Mouse (Mus musculus): Measurements from ENCODE around the gene Cnp.

Cnp gene

DNA sequence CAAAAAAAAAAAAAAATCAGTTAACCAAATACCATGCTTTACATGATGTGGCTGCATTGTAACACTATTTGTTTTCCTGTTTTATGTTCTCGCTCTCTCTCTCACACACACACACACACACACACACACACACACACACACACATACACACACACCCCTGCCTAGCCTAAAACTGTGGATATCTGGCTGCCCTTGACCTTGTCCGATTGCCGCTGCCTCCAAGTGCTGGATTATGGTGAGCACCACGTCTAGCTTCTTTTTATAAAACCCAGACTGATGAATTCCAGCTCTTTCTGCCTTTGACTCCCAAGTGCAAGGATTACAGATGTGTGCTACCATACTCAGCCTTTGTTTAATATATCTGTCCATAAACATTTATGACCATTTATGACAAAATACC lies 42.8 kb downstream of the Cnp start:
- no peak for ATAC-seq (ENCODE audit: insufficient number of reproducible peaks, low FRiP score, low TSS enrichment)

- ATAC-seq (ENCODE audit: insufficient number of reproducible peaks, low FRiP score, low TSS enrichment), result no peak
These were observed 44.2 kb downstream of the Cnp start, which contains the start of gene Nkiras2 for GRCm38 (mm10) chr11:100618761-100619484. Gene Nkiras2 (plus strand): TSS chr11:100619244.

DNA sequence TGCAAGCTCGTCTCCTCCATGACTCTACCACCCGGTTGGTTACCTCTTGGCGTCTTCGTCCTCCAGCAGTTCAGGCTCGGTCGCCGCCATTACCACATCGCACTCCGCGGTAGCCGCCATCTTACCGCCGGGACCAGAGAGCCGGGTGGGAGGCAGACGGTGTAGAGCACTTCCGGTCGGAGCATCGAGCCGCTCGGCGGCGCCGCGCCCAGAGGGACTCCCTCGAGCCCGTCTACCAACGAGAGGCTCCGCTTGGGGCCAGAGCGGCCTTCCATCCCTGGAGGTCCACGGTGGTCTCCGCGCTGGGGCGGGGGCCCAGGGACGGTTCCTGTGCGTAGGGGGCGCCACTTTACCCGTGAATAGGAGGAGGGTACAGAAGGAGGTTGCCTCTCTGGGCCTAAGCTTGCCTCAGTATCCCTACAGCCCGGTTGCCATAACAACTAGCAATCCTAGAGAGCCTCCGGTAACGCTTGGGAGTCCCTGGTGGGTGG lies 44.8 kb downstream of the Cnp start:
- ATAC-seq (ENCODE audit: insufficient number of reproducible peaks, low FRiP score, low TSS enrichment), result peak; percentile 91

- no peak for ATAC-seq (ENCODE audit: insufficient number of reproducible peaks, low FRiP score, low TSS enrichment)
These were observed 45.3 kb downstream of the Cnp start, which contains the start of gene Dnajc7 for GRCm38 (mm10) chr11:100619982-100620381. Gene Dnajc7 (minus strand): TSS chr11:100620168.

DNA sequence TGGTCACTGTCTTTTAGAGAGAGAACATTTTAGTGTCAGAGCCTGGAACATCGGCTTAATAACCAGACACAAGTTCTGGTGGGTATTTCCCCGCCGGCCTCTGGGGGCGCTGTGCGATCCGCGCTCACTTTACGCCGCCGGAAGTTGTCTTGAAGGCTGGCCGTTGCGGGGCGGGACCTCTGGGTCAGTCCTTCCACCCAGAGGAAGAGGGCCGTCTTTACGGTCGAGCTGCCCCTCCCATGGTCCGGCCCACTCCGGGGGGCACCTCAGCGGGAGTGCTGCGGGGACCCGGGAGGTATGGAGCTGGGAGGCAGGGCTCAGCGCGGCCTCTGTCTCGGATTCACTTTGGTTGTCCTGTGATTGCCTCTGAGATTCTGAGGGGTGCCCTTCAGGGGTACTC lies 48.0 kb downstream of the Cnp start:
- peak; percentile 72 for ATAC-seq (ENCODE audit: insufficient number of reproducible peaks, low FRiP score, low TSS enrichment)

DNA sequence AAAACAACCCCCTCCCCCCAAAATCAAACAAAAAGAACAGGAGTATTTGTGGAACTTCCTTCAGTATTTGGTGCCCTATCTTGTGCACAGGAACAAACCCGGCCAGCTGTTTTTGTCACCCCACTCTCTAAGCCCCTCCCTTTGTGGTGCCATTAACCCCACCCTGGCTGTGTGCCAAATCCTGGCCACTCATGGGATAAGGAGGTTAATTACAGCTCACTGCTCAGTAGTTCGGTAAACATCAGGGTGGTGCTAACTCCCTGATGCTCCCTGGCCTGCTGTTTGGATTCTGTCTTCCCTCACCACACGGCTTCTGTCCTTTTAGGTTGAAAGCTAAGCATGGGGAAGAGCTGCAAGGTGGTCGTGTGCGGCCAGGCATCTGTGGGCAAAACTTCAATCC lies 49.2 kb downstream of the Cnp start:
- no peak for ATAC-seq (ENCODE audit: insufficient number of reproducible peaks, low FRiP score, low TSS enrichment)

GRCm38 (mm10) chr11:100625754-100626700 lies 51.3 kb downstream of the Cnp start:
- no peak for ATAC-seq (ENCODE audit: insufficient number of reproducible peaks, low FRiP score, low TSS enrichment)

DNA sequence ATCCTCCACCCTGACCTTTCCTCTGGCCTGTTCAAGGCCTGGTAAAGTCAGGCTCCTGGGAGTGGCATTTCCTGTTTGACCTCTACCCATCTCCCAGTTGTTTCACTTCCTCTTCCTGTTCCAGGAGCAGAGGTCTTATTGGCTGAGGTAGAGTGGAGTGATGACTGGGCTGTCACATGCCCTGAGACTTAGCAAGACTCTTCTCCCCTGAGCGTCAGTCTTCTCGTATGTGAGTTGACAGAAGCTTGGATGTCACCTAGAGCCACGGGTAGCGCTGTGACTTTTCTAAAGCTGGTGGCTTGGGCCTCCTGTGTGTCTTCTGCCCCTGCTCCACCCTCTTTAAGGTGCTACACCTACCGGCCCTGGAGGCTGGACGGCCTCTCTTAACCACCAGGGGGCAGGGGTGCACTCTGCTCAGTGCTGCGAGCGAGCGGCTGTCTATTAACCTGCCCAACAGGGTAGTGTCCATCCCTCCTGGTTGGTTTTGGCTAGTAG lies 52.0 kb downstream of the Cnp start:
- no peak for ATAC-seq (ENCODE audit: insufficient number of reproducible peaks, low FRiP score, low TSS enrichment)

GRCm38 (mm10) chr11:100628056-100628455 lies 53.4 kb downstream of the Cnp start:
- no peak for ATAC-seq (ENCODE audit: insufficient number of reproducible peaks, low FRiP score, low TSS enrichment)

DNA sequence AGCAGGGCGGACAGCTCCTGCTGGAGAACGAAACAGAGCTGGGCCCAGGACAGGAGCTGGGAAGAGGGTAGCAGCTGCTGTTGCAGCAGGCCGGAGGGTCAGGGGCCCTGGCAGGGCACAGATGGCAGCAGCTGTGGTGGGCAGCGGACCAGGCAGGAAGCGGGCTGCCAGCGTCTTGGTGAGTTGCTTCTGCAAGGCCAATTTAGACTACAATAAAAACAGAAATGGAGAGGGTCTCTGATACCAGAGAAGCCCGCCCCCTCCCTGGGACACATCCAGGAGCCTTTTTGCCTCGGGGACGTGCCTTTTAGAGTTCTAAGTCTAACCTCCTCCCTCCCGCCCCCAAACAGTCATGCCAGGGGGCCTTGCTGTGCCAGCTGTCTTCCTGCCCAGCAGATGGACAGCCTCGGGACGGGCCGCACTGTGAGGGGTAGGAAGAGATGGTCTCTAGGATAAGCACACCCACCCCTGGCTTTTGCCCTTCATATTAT lies 54.2 kb downstream of the Cnp start:
- no peak for ATAC-seq (ENCODE audit: insufficient number of reproducible peaks, low FRiP score, low TSS enrichment)

DNA sequence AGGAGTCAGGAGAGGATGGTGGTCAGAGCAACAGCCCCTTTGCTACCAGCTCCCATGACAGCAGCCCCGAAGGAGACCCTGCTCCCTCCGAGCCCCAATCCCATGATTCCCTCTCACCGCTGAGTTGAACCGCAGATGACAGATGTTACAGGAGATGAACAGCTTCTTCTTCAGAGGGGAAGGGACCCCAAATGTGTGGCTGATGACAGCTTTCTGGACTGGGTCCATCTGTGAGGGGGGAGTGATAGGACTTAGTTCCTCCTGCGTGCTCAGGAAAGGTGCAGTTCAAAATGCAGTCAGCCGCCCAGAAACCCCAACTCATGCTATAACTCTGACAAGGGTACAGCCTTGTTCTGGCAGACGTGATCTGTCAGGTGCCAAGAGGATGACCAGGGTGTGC lies 59.8 kb downstream of the Cnp start:
- ATAC-seq (ENCODE audit: insufficient number of reproducible peaks, low FRiP score, low TSS enrichment), result no peak

- no peak; the same call in 1 of the 2 replicates for ATAC-seq (ENCODE audit: insufficient number of reproducible peaks, low FRiP score, low TSS enrichment)
These were observed 65.6 kb downstream of the Cnp start for GRCm38 (mm10) chr11:100640159-100640906.

Data from cerebellum, adult (tissue).